Mouse (Mus musculus) T-helper 17 cell (primary cell): ENCODE results near the gene Alkbh5.

Experiments
- in situ Hi-C, 2 experiments: fragments of 300-600 bp; cut with MboI, MseI; formaldehyde crosslinking; loops; 1 replicate in 1 of 2; 2 replicates in 1 of 2; pipeline ENCODE4 v1.15.1; 2025; ENCODE audit warnings: high pct_unique_total_duplicates in 2 of 2

Gene Alkbh5

GRCm38 (mm10) chr11:60536180-60536858 lies at the start of gene Alkbh5:
Alkbh5 (plus strand) TSS chr11:60536381.
- in situ Hi-C loops = no loop called here

- in situ Hi-C loops = no loop called here
Observed at GRCm38 (mm10) chr11:60492726-60493125, 43.5 kb upstream of the Alkbh5 start.

GRCm38 (mm10) chr11:60495692-60496091 lies 40.5 kb upstream of the Alkbh5 start:
- in situ Hi-C loops = no loop called here

GRCm38 (mm10) chr11:60507281-60507680 lies 28.9 kb upstream of the Alkbh5 start:
- in situ Hi-C loops = no loop called here

GRCm38 (mm10) chr11:60508950-60509349 lies 27.2 kb upstream of the Alkbh5 start:
- in situ Hi-C loops = no loop called here

GRCm38 (mm10) chr11:60509500-60509899 lies 26.7 kb upstream of the Alkbh5 start:
- in situ Hi-C loops = no loop called here

GRCm38 (mm10) chr11:60511893-60512292 lies 24.3 kb upstream of the Alkbh5 start:
- in situ Hi-C loops = no loop called here

- in situ Hi-C loops = no loop called here
Observed at GRCm38 (mm10) chr11:60512520-60512919, 23.7 kb upstream of the Alkbh5 start.

GRCm38 (mm10) chr11:60514941-60515340 lies 21.2 kb upstream of the Alkbh5 start:
- in situ Hi-C loops = no loop called here

- in situ Hi-C loops = no loop called here
Observed at GRCm38 (mm10) chr11:60518305-60518704, 17.9 kb upstream of the Alkbh5 start.

GRCm38 (mm10) chr11:60522027-60522426 lies 14.2 kb upstream of the Alkbh5 start:
- in situ Hi-C loops = no loop called here

- in situ Hi-C loops = no loop called here
Observed at GRCm38 (mm10) chr11:60522661-60523365, 13.4 kb upstream of the Alkbh5 start.

- in situ Hi-C loops = no loop called here
Observed at GRCm38 (mm10) chr11:60526461-60526860, 9.7 kb upstream of the Alkbh5 start.

GRCm38 (mm10) chr11:60535676-60536075 lies 505 bp upstream of the Alkbh5 start:
- in situ Hi-C loops = no loop called here

- in situ Hi-C loops = no loop called here
Observed at GRCm38 (mm10) chr11:60536859-60537467, 782 bp downstream of the Alkbh5 start.

- in situ Hi-C loops = no loop called here
Observed at GRCm38 (mm10) chr11:60537468-60538347, 1.5 kb downstream of the Alkbh5 start.

GRCm38 (mm10) chr11:60538371-60539281 lies 2.4 kb downstream of the Alkbh5 start:
- in situ Hi-C loops = no loop called here

GRCm38 (mm10) chr11:60539540-60539939 lies 3.4 kb downstream of the Alkbh5 start:
- in situ Hi-C loops = no loop called here

GRCm38 (mm10) chr11:60540002-60540610 lies 3.9 kb downstream of the Alkbh5 start:
- in situ Hi-C loops = no loop called here

GRCm38 (mm10) chr11:60540761-60541160 lies 4.6 kb downstream of the Alkbh5 start:
- in situ Hi-C loops = no loop called here
